8 mouse cellular contexts compared by ENCODE assay signal in the genomic region with DNA sequence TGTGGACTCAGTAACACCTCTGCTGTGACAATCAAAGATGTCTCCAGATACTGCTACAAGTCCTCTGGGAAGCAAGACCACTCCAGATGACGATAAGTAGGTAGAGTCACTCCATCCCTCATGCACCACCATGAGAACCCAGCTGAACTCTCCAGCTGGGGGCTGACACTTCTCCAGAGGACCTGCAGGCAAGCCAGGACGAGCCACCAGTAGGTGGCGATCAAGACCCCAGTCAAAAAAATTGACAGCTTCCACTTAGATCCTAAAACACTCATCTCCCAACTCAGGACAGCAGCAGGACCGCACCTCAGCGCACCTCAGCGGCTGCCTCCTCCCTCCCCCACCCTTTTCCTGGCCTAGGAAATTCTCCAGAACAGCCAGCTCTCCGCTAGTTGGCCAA. TPM values are rescaled to one million over a fixed set of nuclear protein-coding genes. Genes with fewer than 3 reads are reported as not detected.
DNase-seq lines count a peak whose midpoint lies in the region; ATAC-seq lines count a peak whose summit lies in the region.

No protein-coding gene starts in this region.

- ATAC-seq in intestine, embryonic 14.5 days (replicated peaks; ENCODE audit: low FRiP score, low TSS enrichment, low read depth), result no peak
- ATAC-seq in intestine, embryonic 16.5 days, result no peak
- 0 out of 2 replicates have a peak, but pooled peaks have one; percentile 20 for ATAC-seq in intestine, embryonic 15.5 days
- peak; percentile 31; the same call in 1 of the 2 replicates for ATAC-seq in midbrain, embryonic 14.5 days (ENCODE audit: low FRiP score, low TSS enrichment)

- no peak overlapping the region for H3K4me3 ChIP-seq in intestine, embryonic 14.5 days (ENCODE audit: low read depth, low read length)
- H3K4me3 ChIP-seq in intestine, embryonic 16.5 days (ENCODE audit: low read length), result no peak overlapping the region
- H3K4me3 ChIP-seq in intestine, embryonic 15.5 days (replicated peaks), result no peak overlapping the region
- no peak overlapping the region for H3K4me3 ChIP-seq in midbrain, embryonic 14.5 days (replicated peaks; ENCODE audit: low read depth, low read length)

- H3K4me1 ChIP-seq in intestine, embryonic 14.5 days (replicated peaks; ENCODE audit: control insufficient read depth, insufficient read depth, low read length), result no peaks in the 10 kb centered on the region
- no peaks in the 10 kb centered on the region for H3K4me1 ChIP-seq in intestine, embryonic 16.5 days (ENCODE audit: control insufficient read depth, insufficient read depth, low read length)
- no peaks in the 10 kb centered on the region for H3K4me1 ChIP-seq in intestine, embryonic 15.5 days (replicated peaks)
- 0 out of 2 replicates have a peak, but pooled peaks cover 2% of the 10 kb centered on the region for H3K4me1 ChIP-seq in midbrain, embryonic 14.5 days (ENCODE audit: control insufficient read depth, insufficient read depth, low read length)

- WGBS in intestine, embryonic 14.5 days, result 10% methylated on average over 7 of the region's 7 CpGs
- WGBS in intestine, embryonic 16.5 days, result 8% methylated on average over 7 of the region's 7 CpGs
- WGBS in intestine, embryonic 15.5 days, result 5% methylated on average over 7 of the region's 7 CpGs
- WGBS in midbrain, embryonic 14.5 days, result 6% methylated on average over 7 of the region's 7 CpGs

- H3K27ac ChIP-seq in intestine, embryonic 14.5 days (ENCODE audit: low read depth), result no peak overlapping the region
- no peak overlapping the region for H3K27ac ChIP-seq in intestine, embryonic 16.5 days (ENCODE audit: low read length)
- H3K27ac ChIP-seq in intestine, embryonic 15.5 days, result no peak overlapping the region
- H3K27ac ChIP-seq in midbrain, embryonic 14.5 days (replicated peaks; ENCODE audit: low read depth, low read length), result no peak overlapping the region

- H3K27me3 ChIP-seq in intestine, embryonic 14.5 days (replicated peaks; ENCODE audit: control insufficient read depth, insufficient read depth, low read length), result no peaks in the 10 kb centered on the region
- H3K27me3 ChIP-seq in intestine, embryonic 16.5 days (replicated peaks; ENCODE audit: control insufficient read depth, insufficient read depth, low read length), result no peaks in the 10 kb centered on the region
- H3K27me3 ChIP-seq in intestine, embryonic 15.5 days (replicated peaks), result no peaks in the 10 kb centered on the region
- no peaks in the 10 kb centered on the region for H3K27me3 ChIP-seq in midbrain, embryonic 14.5 days (ENCODE audit: control insufficient read depth, insufficient read depth, low read length)
- no peaks in the 10 kb centered on the region for H3K27me3 ChIP-seq in splenic B cell, adult 2 months (ENCODE audit: control insufficient read depth, insufficient read depth, low read length, poor library complexity, severe bottlenecking)

- H3K36me3 ChIP-seq in intestine, embryonic 14.5 days (ENCODE audit: control insufficient read depth, insufficient read depth, low read length), result no peaks in the 10 kb centered on the region
- H3K36me3 ChIP-seq in intestine, embryonic 16.5 days (ENCODE audit: control insufficient read depth, insufficient read depth, low read length), result no peaks in the 10 kb centered on the region
- no peaks in the 10 kb centered on the region for H3K36me3 ChIP-seq in intestine, embryonic 15.5 days
- H3K36me3 ChIP-seq in midbrain, embryonic 14.5 days (ENCODE audit: control insufficient read depth, insufficient read depth, low read length), result no peaks in the 10 kb centered on the region
- no peaks in the 10 kb centered on the region for H3K36me3 ChIP-seq in splenic B cell, adult 2 months (ENCODE audit: control insufficient read depth, insufficient read depth, low read length, poor library complexity, severe bottlenecking)

- intact Hi-C loops in left cerebral cortex, postnatal 25 days (cut with DNase I), result loop anchor here (10.0 kb wide), 1 partner anchor 82 kb away; no protein-coding TSS in a partner anchor

- H3K9ac ChIP-seq in intestine, embryonic 14.5 days (ENCODE audit: low read length), result no peak overlapping the region
- no peak overlapping the region for H3K9ac ChIP-seq in intestine, embryonic 16.5 days (ENCODE audit: low read depth, low read length)
- H3K9ac ChIP-seq in intestine, embryonic 15.5 days, result no peak overlapping the region
- H3K9ac ChIP-seq in midbrain, embryonic 14.5 days (replicated peaks; ENCODE audit: low read length), result no peak overlapping the region

- peak; percentile 80 for DNase-seq in intestine, embryonic 14.5 days (ENCODE audit: low spot score)
- peak; percentile 76 for DNase-seq in cerebellum, adult 8-10 months
- DNase-seq in frontal cortex, postnatal 36 days (ENCODE audit: low spot score in 2 of 2), result peak; percentile 74 to 77
- peak; percentile 69 to 78 for DNase-seq in left cerebral cortex, postnatal 25 days (ENCODE audit: low spot score in 2 of 2)
- peak; percentile 83 for DNase-seq in midbrain, embryonic 14.5 days
- peak; percentile 43 for DNase-seq in splenic B cell, adult 2 months (ENCODE audit: low read depth, low spot score)

- H3K4me2 ChIP-seq in intestine, embryonic 14.5 days (ENCODE audit: low read length), result no peak overlapping the region
- no peak overlapping the region for H3K4me2 ChIP-seq in intestine, embryonic 16.5 days (ENCODE audit: low read depth, low read length)
- H3K4me2 ChIP-seq in intestine, embryonic 15.5 days (replicated peaks), result no peak overlapping the region
- no peak overlapping the region for H3K4me2 ChIP-seq in midbrain, embryonic 14.5 days (ENCODE audit: low read length)

- H3K9me3 ChIP-seq in intestine, embryonic 14.5 days (ENCODE audit: control insufficient read depth, low read length), result no peaks in the 10 kb centered on the region
- no peaks in the 10 kb centered on the region for H3K9me3 ChIP-seq in intestine, embryonic 16.5 days (ENCODE audit: control insufficient read depth, low read length)
- no peaks in the 10 kb centered on the region for H3K9me3 ChIP-seq in intestine, embryonic 15.5 days
- H3K9me3 ChIP-seq in midbrain, embryonic 14.5 days (ENCODE audit: control insufficient read depth, low read length), result no peaks in the 10 kb centered on the region

RNA-seq across cellular contexts. Expression of a gene that starts 43.8 kb away (rescaled TPM):
- polyA plus RNA-seq in intestine, embryonic 14.5 days (2014; fragmentation: Nextera tagmentation; extraction: Ambion mirVana), result 0.56 and 0.60 TPM in 2 replicates
- polyA plus RNA-seq in intestine, embryonic 16.5 days (2015; fragmentation: Nextera tagmentation; extraction: Ambion mirVana), result 0.39 and 0.54 TPM in 2 replicates
- 0.83 and 0.89 TPM in 2 replicates for polyA plus RNA-seq in intestine, embryonic 15.5 days (2015; fragmentation: Nextera tagmentation; extraction: Ambion mirVana)
- total RNA-seq in left cerebral cortex, postnatal 25 days (2021), result 100 to 1,000 TPM; 168 to 178 TPM
- polyA plus RNA-seq in midbrain, embryonic 14.5 days (2014; fragmentation: Nextera tagmentation; extraction: Ambion mirVana), result 16.3 and 18.0 TPM in 2 replicates

Comparison
In these comparisons a context has a peak if more than half of its experiments do, and no peak if none do; other contexts are left out.
1. ATAC-seq: peak in intestine, embryonic 15.5 days (single experiment) and midbrain, embryonic 14.5 days (single experiment); none in intestine, embryonic 14.5 days (single experiment) and intestine, embryonic 16.5 days (single experiment).
2. Peak in every context shown above with its lines, with median percentiles within 50 percentile points of each other: DNase-seq.